13 mouse cellular contexts compared by ENCODE assay signal in the genomic region with DNA sequence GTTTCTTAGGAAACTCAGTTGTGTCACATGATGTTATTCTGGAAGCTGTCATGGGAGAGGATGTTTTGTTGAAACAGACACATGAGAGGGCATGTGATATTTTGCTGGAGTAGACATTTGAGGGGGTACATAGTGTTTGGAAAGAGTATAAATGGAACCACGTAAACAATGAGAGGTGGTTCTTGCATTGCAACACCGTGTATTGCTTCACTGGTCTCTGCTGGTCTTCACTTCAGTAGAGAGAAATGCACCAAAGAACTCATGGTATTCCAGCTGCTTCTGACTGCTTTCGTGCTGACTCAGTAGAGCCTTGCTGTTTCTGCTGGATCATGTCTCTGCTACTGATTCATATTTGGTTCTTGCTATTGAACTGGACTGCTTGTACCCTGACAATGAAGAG.
"Had no signal": no experiment of that assay in that cellular context is flagged by ENCODE, and none has a peak within 500 bp of the region (broad histone marks: within the 10 kb centered on the region; RNA-seq: fewer than 3 reads in every experiment).

No protein-coding gene starts in this region.

- H3K9ac ChIP-seq: limb, embryonic 12.5 days; liver, embryonic 14.5 days; midbrain, embryonic 12.5 days had no signal

- H3K9me3 ChIP-seq: limb, embryonic 12.5 days; midbrain, embryonic 12.5 days had no signal

- H3K4me1 ChIP-seq: midbrain, embryonic 12.5 days had no signal

- H3K4me3 ChIP-seq: layer of hippocampus, adult 2 months; limb, embryonic 12.5 days; midbrain, embryonic 12.5 days had no signal

- H3K27ac ChIP-seq: kidney, postnatal 0 days; layer of hippocampus, adult 2 months; limb, embryonic 12.5 days; liver, embryonic 14.5 days; midbrain, embryonic 12.5 days had no signal

- H3K4me2 ChIP-seq: limb, embryonic 12.5 days; midbrain, embryonic 12.5 days had no signal

- H3K36me3 ChIP-seq: limb, embryonic 12.5 days; midbrain, embryonic 12.5 days had no signal

- DNase-seq: kidney, adult 11 months; kidney, adult 9 months; kidney, postnatal 36 days; liver; lung, adult 2 months; lung, postnatal 36 days; right cerebral cortex, postnatal 14 days; thymus, postnatal 36 days had no signal

- H3K27me3 ChIP-seq: limb, embryonic 12.5 days; midbrain, embryonic 12.5 days had no signal
